Mouse (Mus musculus) thymus, postnatal 10 days (tissue): ENCODE results near the gene Sept9.

Experiments used
- DNase-seq, 2 experiments: peaks; one replicate each; pipeline ENCODE4 v3.0.0; 2021; ENCODE audit warnings: low spot score in 2 of 2

The Sept9 gene

GRCm38 (mm10) chr11:117221182-117221581 lies 21.7 kb downstream of the Sept9 start:
- no peak for DNase-seq

- no peak for DNase-seq
These were observed 23.4 kb downstream of the Sept9 start for GRCm38 (mm10) chr11:117222899-117223298.

GRCm38 (mm10) chr11:117224804-117225203 lies 25.3 kb downstream of the Sept9 start:
- DNase-seq, result no peak

- no peak for DNase-seq
These were observed 26.2 kb downstream of the Sept9 start for GRCm38 (mm10) chr11:117225531-117226213.

- no peak for DNase-seq
These were observed 26.7 kb downstream of the Sept9 start for GRCm38 (mm10) chr11:117226214-117226535.

GRCm38 (mm10) chr11:117228139-117228538 lies 28.7 kb downstream of the Sept9 start:
- no peak for DNase-seq

- DNase-seq, result no peak
These were observed 32.1 kb downstream of the Sept9 start for GRCm38 (mm10) chr11:117231551-117231950.

GRCm38 (mm10) chr11:117232032-117232431 lies 32.6 kb downstream of the Sept9 start:
- no peak for DNase-seq

- DNase-seq, result no peak
These were observed 33.5 kb downstream of the Sept9 start for GRCm38 (mm10) chr11:117232886-117233458.

- DNase-seq, result peak; percentile 63 to 64
These were observed 34.4 kb downstream of the Sept9 start for GRCm38 (mm10) chr11:117233818-117234217.

- DNase-seq, result no peak
These were observed 35.8 kb downstream of the Sept9 start for GRCm38 (mm10) chr11:117235086-117235897.

GRCm38 (mm10) chr11:117235898-117236459 lies 36.5 kb downstream of the Sept9 start:
- DNase-seq, result no peak

GRCm38 (mm10) chr11:117238169-117238568 lies 38.7 kb downstream of the Sept9 start:
- peak; percentile 86 to 96 for DNase-seq

GRCm38 (mm10) chr11:117239617-117240016 lies 40.2 kb downstream of the Sept9 start:
- DNase-seq, result no peak

- DNase-seq, result no peak
These were observed 40.9 kb downstream of the Sept9 start for GRCm38 (mm10) chr11:117240322-117240721.

GRCm38 (mm10) chr11:117240861-117241738 lies 41.6 kb downstream of the Sept9 start:
- no peak for DNase-seq

GRCm38 (mm10) chr11:117242339-117243084 lies 43.1 kb downstream of the Sept9 start:
- no peak for DNase-seq

GRCm38 (mm10) chr11:117243536-117244290 lies 44.3 kb downstream of the Sept9 start:
- no peak for DNase-seq

GRCm38 (mm10) chr11:117245041-117245725 lies 45.7 kb downstream of the Sept9 start:
- no peak for DNase-seq
